Mouse (Mus musculus) ovary, adult 18-20 months (tissue): Measurements from ENCODE around the gene Fpr1.
"Not testable (repeated sequence)": the region's sequence is repeated elsewhere in the genome, so short reads cannot be mapped to it uniquely, and the experiment has no call there.

Experiments
- DNase-seq: peaks from one replicate; pipeline ENCODE4 v3.0.0; 2022; ENCODE audit warnings: low spot score, mixed read lengths

The Fpr1 gene

DNA sequence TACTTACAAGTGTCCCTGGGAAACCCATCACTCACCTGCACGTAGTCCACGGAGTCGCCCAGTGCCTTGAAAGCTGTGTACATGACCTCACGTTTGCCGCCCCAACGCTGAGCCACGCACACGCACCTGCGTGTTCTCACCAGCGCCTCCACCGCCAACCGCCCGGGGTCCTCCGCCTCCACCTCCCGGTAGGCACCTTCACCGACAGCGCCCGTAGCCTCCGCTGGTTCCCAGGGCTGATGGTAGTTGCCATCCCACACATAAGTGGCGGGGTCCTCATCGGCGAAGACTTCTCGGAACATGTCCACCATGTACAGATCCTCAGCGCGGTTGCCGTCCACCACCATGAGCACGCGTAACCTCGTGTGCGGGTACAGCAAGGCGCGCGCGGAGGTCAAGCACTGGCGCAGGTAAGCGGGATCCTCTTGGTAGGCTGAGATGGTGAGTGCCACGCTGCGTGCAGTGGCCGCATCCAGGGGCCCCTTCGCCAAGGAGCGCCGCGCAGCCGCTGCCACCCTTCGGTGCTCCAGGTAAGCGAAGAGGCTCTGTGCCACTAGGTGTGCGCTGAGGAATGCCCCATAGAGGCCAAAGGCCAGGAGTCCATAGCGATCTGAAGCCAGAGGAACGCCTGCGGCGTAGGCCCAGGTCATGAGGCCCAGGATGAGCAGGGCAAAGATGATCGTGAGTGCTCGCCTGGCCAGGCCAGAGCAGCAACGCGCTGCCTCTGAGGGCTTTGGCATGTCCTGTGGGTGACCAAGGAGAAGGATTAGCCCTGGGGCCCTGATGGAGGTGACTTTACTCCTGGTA is 33.6 kb downstream of the Fpr1 start:
- no peak for DNase-seq

GRCm38 (mm10) chr17:17848988-17849387 is 34.8 kb downstream of the Fpr1 start:
- DNase-seq = no peak

DNA sequence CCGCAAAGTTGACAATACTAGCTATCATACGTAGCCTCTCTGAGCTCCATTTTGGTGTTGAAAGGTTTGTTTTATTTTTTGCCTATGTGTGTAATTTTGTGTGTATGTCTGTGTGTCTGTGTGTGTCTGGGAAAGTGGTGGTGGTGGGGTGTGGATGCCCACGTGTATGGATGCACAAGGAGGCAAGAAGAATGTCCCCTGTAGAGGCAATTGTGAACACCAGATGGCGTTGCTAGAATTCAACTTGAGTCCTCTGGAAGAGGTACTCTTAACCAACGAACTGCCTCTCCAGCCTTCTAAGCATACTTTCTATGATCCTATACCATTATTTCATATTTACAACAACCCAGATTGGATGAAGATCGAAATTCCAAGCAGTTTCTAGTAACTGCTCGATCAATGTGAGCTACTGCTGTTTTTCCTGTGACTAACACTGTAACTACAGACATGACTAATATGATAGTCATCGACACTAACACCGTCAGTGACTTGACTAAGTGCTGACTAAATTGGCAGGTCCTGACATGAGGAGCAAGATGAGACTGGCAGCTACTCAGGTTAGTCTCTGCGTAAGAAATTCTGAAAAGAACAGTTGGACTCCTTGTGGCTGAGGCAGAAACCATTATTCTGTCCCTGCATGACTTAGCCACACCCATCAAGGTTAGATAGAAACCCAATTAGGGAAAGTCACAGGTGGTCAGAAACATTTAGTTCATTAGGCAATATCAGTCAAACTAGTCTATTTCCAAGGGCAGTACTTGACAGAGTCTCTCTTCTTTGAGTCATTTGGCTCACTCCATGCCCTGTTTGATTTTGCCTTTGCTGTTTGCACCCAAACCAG is 38.3 kb downstream of the Fpr1 start:
- no peak for DNase-seq

- DNase-seq = not testable (repeated sequence)
These were observed 39.1 kb downstream of the Fpr1 start for GRCm38 (mm10) chr17:17844606-17845005.

- DNase-seq = no peak
These were observed 40.0 kb downstream of the Fpr1 start for GRCm38 (mm10) chr17:17843534-17844261.

DNA sequence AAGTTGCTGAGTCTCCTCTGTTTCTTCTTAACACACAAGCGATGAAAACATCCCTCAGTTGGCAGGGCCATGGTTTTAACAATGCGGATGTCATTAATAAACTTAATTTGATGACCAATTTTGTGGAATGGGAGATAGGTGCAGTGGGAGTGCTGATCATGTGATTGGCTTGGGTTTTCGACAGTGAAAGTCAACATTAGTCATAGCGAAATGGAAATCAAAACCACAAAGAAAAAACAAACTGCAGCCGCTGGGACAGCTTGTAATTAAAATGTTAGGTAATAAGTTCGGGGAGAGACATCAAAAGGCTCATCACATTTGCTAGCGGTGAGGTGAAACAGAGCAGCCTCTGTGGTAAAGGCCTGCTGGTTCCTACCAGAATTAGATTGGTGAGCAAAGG is 42.9 kb downstream of the Fpr1 start:
- no peak for DNase-seq

DNA sequence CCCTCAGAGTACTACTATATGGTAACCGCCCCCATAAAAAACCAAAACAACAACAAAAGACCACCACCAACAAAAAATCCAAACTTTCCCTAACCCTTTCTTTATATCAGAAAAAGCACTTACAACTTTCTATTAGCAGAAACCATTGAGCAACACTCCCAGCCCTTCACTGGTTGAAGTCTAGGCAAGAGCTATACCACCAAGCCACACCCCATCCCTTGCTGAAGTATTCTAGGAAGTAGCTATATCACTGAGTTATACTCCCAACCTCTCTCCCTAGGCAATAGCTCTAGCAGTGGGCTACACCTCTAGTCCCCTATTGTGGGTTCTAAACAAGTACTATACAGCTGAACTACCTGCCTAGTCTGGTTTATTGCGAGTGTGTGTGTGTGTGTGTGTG is 44.5 kb downstream of the Fpr1 start:
- DNase-seq = no peak

GRCm38 (mm10) chr17:17837919-17838701 is 45.6 kb downstream of the Fpr1 start:
- DNase-seq = peak; percentile 92

GRCm38 (mm10) chr17:17837426-17837825 is 46.3 kb downstream of the Fpr1 start:
- no peak for DNase-seq

- DNase-seq = no peak
These were observed 47.6 kb downstream of the Fpr1 start for GRCm38 (mm10) chr17:17836101-17836500.

- no peak for DNase-seq
These were observed 48.8 kb downstream of the Fpr1 start for GRCm38 (mm10) chr17:17834896-17835295.

DNA sequence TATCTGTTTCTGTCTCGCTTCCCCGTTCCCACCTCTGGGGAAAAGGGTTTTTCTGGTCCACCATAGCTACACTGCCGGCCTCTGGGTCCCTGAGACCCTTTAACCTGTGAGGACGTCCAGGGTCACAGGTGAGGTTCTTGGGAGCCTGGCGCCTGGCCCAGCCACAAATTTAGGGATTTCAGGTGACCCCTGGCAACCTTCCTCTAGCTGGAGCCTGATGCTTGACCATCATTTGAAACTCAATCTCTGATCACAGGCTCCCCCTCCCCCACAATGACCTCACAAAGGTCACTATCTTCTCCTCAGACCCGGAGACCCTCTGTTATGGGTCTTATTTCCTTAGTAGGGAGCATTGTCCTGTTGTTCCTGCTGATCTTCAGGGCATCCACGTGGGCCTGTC is 53.0 kb downstream of the Fpr1 start:
- DNase-seq = no peak

DNA sequence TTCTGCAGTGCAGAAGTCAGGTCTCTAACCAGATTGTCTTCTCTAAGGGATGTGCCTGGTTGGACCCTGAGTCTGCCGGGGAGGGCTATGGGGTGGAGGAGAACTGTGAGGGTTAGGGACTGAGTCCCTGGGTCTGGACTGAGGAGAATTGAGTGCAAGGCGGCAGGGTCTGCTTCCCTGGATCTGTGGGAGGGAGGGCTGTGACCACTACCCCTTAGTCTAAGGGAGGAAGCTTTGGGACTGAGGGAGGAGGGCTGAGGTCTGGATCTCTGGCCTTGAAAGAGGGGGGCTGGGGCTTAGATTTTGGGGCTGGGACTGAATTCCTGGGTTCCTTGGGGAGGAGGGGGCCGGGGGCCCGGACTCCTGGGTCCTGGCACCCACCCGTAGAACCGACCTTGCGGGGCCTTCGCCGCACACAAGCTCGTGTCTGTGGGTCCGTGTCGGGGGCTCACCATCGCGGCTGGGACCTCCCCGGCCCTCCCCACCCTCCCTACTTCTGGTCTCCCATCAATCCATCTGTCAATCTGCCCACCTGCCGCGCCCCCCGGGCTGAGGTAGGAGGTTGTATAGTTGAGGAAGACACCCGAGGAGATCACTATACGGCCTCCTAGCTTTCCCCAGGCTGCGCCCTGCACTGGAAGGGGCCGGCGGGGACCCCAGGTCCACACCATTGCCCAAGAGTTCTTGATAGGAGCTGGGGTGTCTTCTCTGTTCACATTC is 53.8 kb downstream of the Fpr1 start:
- DNase-seq = no peak

DNA sequence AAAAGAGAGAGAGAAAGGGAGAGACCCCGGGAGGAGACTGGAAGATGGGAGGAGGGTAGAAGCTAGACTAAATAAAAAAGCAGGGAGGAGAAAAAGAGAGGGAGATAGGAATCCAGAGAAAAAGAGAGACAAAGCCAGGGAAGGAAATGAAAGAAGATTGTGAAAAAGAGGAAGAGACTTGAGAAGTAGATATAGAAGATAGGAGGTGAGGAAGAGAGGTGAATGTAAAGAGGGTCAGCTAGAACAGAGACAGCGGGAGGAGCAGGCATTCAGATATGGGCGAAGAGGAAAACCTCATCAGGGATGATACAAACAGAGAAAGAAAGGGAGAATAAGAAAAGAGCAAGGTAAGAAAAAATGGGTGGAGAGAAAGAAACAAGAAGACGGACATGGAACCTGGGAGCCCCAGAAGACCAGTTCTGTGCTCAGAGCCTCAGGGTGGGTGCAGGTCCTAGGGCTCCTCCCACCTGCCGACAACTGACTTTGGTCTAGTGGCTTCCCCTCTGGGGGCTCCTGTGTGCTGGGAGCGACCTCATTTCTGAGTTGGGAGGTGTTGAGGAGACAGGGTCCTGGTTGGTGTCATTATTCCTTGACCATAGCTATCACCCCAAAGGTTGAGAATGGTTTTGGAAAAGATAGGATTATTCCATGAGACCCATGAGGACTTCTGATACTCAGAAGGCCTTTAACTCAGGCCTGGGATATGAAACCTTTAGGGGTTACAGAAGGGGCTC is 54.5 kb downstream of the Fpr1 start:
- no peak for DNase-seq

- DNase-seq = peak; percentile 68
These were observed 55.4 kb downstream of the Fpr1 start for GRCm38 (mm10) chr17:17828191-17828981.

- DNase-seq = peak; percentile 66
These were observed 56.0 kb downstream of the Fpr1 start for GRCm38 (mm10) chr17:17827658-17828190.

DNA sequence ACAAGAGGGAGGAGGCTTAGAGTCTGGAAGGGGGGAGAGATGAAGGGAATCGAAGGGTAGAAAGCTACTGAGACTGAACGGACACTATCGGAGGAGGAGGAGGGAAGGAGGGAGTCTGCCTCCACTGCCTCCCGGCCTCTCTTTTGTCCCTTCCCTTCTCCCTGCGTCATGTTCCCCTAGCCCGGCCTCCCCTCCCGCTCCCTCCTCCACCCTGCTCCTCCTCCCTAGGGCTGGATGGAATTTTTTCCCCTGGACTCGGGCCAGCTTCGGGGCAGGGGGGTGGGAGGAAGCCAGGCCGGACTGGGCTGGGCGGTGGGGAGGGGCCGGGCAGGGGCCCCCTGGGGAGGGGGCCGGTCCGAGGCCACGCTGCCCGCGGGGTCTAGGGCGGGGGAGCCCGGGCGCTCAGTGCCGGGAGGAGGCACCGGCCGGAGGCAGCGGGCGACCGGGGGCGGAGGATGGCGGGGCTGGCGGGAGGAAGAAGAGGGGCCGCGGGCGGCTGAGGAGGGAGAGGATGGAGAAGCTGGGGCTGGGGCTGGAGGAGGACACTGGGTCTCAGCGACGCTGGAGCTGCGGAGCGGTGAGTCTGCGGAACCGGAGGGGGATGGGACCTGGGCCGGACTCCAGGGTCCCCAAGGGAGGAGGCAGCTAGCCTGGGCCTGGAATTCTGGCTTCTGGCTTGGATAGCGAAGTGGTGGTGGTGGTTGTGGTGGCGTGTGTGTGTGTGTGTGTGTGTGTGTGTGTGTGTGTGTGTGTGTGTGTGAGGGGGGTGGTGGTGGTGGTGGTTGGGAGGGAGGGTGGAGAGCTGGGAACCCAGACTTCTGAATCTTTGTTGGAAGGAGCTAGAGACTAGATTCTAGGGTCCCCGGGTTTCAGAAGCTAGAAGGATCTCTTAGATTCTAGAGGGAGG is 56.7 kb downstream of the Fpr1 start, which contains the start of gene Spaca6:
Gene Spaca6, plus strand, starts transcription at position 408 of the 907 bp plus-strand sequence.
- DNase-seq = peak; percentile 95
